Mouse (Mus musculus): ENCODE data around the gene Fam213b. TPM values are rescaled to one million over a fixed set of nuclear protein-coding genes. Genes with fewer than 3 reads are reported as not detected.

Gene Fam213b
- polyA plus RNA-seq, 1 experiment from 2014 or later = 36.1 TPM

GRCm38 (mm10) chr4:154935788-154936187 lies 36.9 kb upstream of the Fam213b start:
- Histone ChIP-seq H3K4me1 (no peaks in the 10 kb centered on the region), H3K4me2 (replicated peaks) (no peak overlapping the region), H3K4me3 (no peak overlapping the region), H3K9ac (no peak overlapping the region), H3K36me3 (no peaks in the 10 kb centered on the region), H3K27ac (no peak overlapping the region), H3K9me3 (no peaks in the 10 kb centered on the region), H3K27me3 (replicated peaks) (no peaks in the 10 kb centered on the region)
- 79% methylated on average over 7 of the region's 7 CpGs for WGBS
- ATAC-seq (ENCODE audit: low FRiP score, low read depth) = no peak

GRCm38 (mm10) chr4:154934800-154935199 lies 35.9 kb upstream of the Fam213b start:
- no peak for ATAC-seq (ENCODE audit: low FRiP score, low read depth)
- H3K4me1 ChIP-seq = no peaks in the 10 kb centered on the region
- no peaks in the 10 kb centered on the region for H3K36me3 ChIP-seq
- H3K27me3 ChIP-seq (replicated peaks) = no peaks in the 10 kb centered on the region
- 96% methylated on average over 2 of the region's 2 CpGs for WGBS
- no peak overlapping the region for H3K4me2 ChIP-seq (replicated peaks)
- no peaks in the 10 kb centered on the region for H3K9me3 ChIP-seq
- H3K9ac ChIP-seq = no peak overlapping the region
- no peak overlapping the region for H3K4me3 ChIP-seq
- no peak overlapping the region for H3K27ac ChIP-seq

GRCm38 (mm10) chr4:154933306-154933907 lies 34.5 kb upstream of the Fam213b start:
- WGBS = 63% methylated on average over 13 of the region's 13 CpGs
- no peak overlapping the region for H3K4me2 ChIP-seq (replicated peaks)
- no peaks in the 10 kb centered on the region for H3K9me3 ChIP-seq
- no peaks in the 10 kb centered on the region for H3K36me3 ChIP-seq
- H3K27me3 ChIP-seq (replicated peaks) = no peaks in the 10 kb centered on the region
- ATAC-seq (ENCODE audit: low FRiP score, low read depth) = no peak
- no peak overlapping the region for H3K4me3 ChIP-seq
- no peak overlapping the region for H3K27ac ChIP-seq
- 0 out of 2 replicates have a peak, but pooled peaks cover 2% of the 10 kb centered on the region for H3K4me1 ChIP-seq
- no peak overlapping the region for H3K9ac ChIP-seq

GRCm38 (mm10) chr4:154929088-154929660 lies 30.2 kb upstream of the Fam213b start:
- no peak for ATAC-seq (ENCODE audit: low FRiP score, low read depth)
- Histone ChIP-seq H3K9me3 (no peaks in the 10 kb centered on the region), H3K4me3 (no peak overlapping the region), H3K4me1 (0 out of 2 replicates have a peak, but pooled peaks cover 4% of the 10 kb centered on the region), H3K36me3 (no peaks in the 10 kb centered on the region), H3K9ac (no peak overlapping the region), H3K27ac (no peak overlapping the region), H3K27me3 (replicated peaks) (no peaks in the 10 kb centered on the region), H3K4me2 (replicated peaks) (no peak overlapping the region)
- WGBS = 80% methylated on average over 12 of the region's 12 CpGs

- ATAC-seq (ENCODE audit: low FRiP score, low read depth) = no peak
- Histone ChIP-seq H3K27me3 (replicated peaks) (no peaks in the 10 kb centered on the region), H3K9ac (no peak within 1 kb of the TSS), H3K4me2 (replicated peaks) (no peak within 1 kb of the TSS), H3K9me3 (no peaks in the 10 kb centered on the region), H3K36me3 (no peaks in the 10 kb centered on the region), H3K4me1 (0 out of 2 replicates have a peak, but pooled peaks cover 4% of the 10 kb centered on the region), H3K27ac (no peak within 1 kb of the TSS), H3K4me3 (no peak within 1 kb of the TSS)
- 49% methylated on average over 12 of the region's 12 CpGs for WGBS
Measured at GRCm38 (mm10) chr4:154928395-154929087, 29.6 kb upstream of the Fam213b start, which contains the start of gene Tnfrsf14. Gene Tnfrsf14, minus strand, starts transcription at chr4:154928563.

GRCm38 (mm10) chr4:154927899-154928337 lies 29.0 kb upstream of the Fam213b start:
- Histone ChIP-seq H3K4me2 (replicated peaks) (no peak overlapping the region), H3K4me1 (0 out of 2 replicates have a peak, but pooled peaks cover 4% of the 10 kb centered on the region), H3K9me3 (no peaks in the 10 kb centered on the region), H3K9ac (no peak overlapping the region), H3K4me3 (no peak overlapping the region), H3K27ac (no peak overlapping the region), H3K36me3 (no peaks in the 10 kb centered on the region), H3K27me3 (replicated peaks) (no peaks in the 10 kb centered on the region)
- ATAC-seq (ENCODE audit: low FRiP score, low read depth) = no peak
- 66% methylated on average over 5 of the region's 5 CpGs for WGBS

- H3K4me1 ChIP-seq = 0 out of 2 replicates have a peak, but pooled peaks cover 4% of the 10 kb centered on the region
- no peaks in the 10 kb centered on the region for H3K9me3 ChIP-seq
- no peak overlapping the region for H3K27ac ChIP-seq
- no peak overlapping the region for H3K9ac ChIP-seq
- no peak overlapping the region for H3K4me2 ChIP-seq (replicated peaks)
- no peak overlapping the region for H3K4me3 ChIP-seq
- 68% methylated on average over 9 of the region's 9 CpGs for WGBS
- no peak for ATAC-seq (ENCODE audit: low FRiP score, low read depth)
- no peaks in the 10 kb centered on the region for H3K36me3 ChIP-seq
- no peaks in the 10 kb centered on the region for H3K27me3 ChIP-seq (replicated peaks)
Measured at GRCm38 (mm10) chr4:154926969-154927898, 28.3 kb upstream of the Fam213b start.

GRCm38 (mm10) chr4:154925413-154925812 lies 26.5 kb upstream of the Fam213b start:
- no peak overlapping the region for H3K9ac ChIP-seq
- no peak overlapping the region for H3K27ac ChIP-seq
- H3K36me3 ChIP-seq = no peaks in the 10 kb centered on the region
- H3K27me3 ChIP-seq (replicated peaks) = no peaks in the 10 kb centered on the region
- 0 out of 2 replicates have a peak, but pooled peaks cover 4% of the 10 kb centered on the region for H3K4me1 ChIP-seq
- no peak for ATAC-seq (ENCODE audit: low FRiP score, low read depth)
- no peak overlapping the region for H3K4me3 ChIP-seq
- H3K9me3 ChIP-seq = no peaks in the 10 kb centered on the region
- 54% methylated on average over 4 of the region's 4 CpGs for WGBS
- no peak overlapping the region for H3K4me2 ChIP-seq (replicated peaks)

GRCm38 (mm10) chr4:154922931-154923330 lies 24.0 kb upstream of the Fam213b start:
- no peak for ATAC-seq (ENCODE audit: low FRiP score, low read depth)
- no peak overlapping the region for H3K9ac ChIP-seq
- no peak overlapping the region for H3K4me3 ChIP-seq
- no peaks in the 10 kb centered on the region for H3K9me3 ChIP-seq
- H3K27ac ChIP-seq = no peak overlapping the region
- H3K36me3 ChIP-seq = no peaks in the 10 kb centered on the region
- 82% methylated on average over 5 of the region's 5 CpGs for WGBS
- H3K27me3 ChIP-seq (replicated peaks) = no peaks in the 10 kb centered on the region
- no peaks in the 10 kb centered on the region for H3K4me1 ChIP-seq
- no peak overlapping the region for H3K4me2 ChIP-seq (replicated peaks)

GRCm38 (mm10) chr4:154922291-154922690 lies 23.4 kb upstream of the Fam213b start:
- 85% methylated on average over 4 of the region's 4 CpGs for WGBS
- Histone ChIP-seq H3K27me3 (replicated peaks) (no peaks in the 10 kb centered on the region), H3K27ac (no peak overlapping the region), H3K4me2 (replicated peaks) (no peak overlapping the region), H3K9me3 (no peaks in the 10 kb centered on the region), H3K4me1 (no peaks in the 10 kb centered on the region), H3K36me3 (no peaks in the 10 kb centered on the region), H3K9ac (no peak overlapping the region), H3K4me3 (no peak overlapping the region)
- ATAC-seq (ENCODE audit: low FRiP score, low read depth) = no peak

GRCm38 (mm10) chr4:154916662-154917061 lies 17.7 kb upstream of the Fam213b start:
- H3K9me3 ChIP-seq = no peaks in the 10 kb centered on the region
- WGBS = 86% methylated on average over 4 of the region's 4 CpGs
- H3K27ac ChIP-seq = no peak overlapping the region
- H3K4me2 ChIP-seq (replicated peaks) = no peak overlapping the region
- no peak overlapping the region for H3K4me3 ChIP-seq
- ATAC-seq (ENCODE audit: low FRiP score, low read depth) = no peak
- no peaks in the 10 kb centered on the region for H3K36me3 ChIP-seq
- no peaks in the 10 kb centered on the region for H3K27me3 ChIP-seq (replicated peaks)
- no peaks in the 10 kb centered on the region for H3K4me1 ChIP-seq
- H3K9ac ChIP-seq = no peak overlapping the region

GRCm38 (mm10) chr4:154915286-154915685 lies 16.4 kb upstream of the Fam213b start:
- Histone ChIP-seq H3K36me3 (no peaks in the 10 kb centered on the region), H3K9me3 (no peaks in the 10 kb centered on the region), H3K9ac (no peak overlapping the region), H3K4me3 (no peak overlapping the region), H3K4me2 (replicated peaks) (no peak overlapping the region), H3K27me3 (replicated peaks) (no peaks in the 10 kb centered on the region), H3K4me1 (no peaks in the 10 kb centered on the region; the same call in 1 of the 2 replicates), H3K27ac (no peak overlapping the region)
- no peak for ATAC-seq (ENCODE audit: low FRiP score, low read depth)
- WGBS = 92% methylated on average over 10 of the region's 10 CpGs
